Mouse (Mus musculus) embryonic facial prominence, embryonic 10.5 days (tissue): ENCODE results near the gene Acbd7. TPM values are rescaled to one million over a fixed set of nuclear protein-coding genes. Genes with fewer than 3 reads are reported as not detected.

Experiments
- DNase-seq: peaks from one replicate; pipeline ENCODE4 v3.0.0-alpha.2; 2017; ENCODE audit warnings: low spot score
- H3K27ac ChIP-seq: fragments of 300-500 bp; sonication (generic); replicated peaks from 2 replicates; pipeline ENCODE4 v1.5.1; 2016; ENCODE audit warnings: mild to moderate bottlenecking
- H3K27me3 ChIP-seq: fragments of 300-500 bp; sonication (generic); replicated peaks from 2 replicates; pipeline ENCODE4 v1.6.1; 2016; ENCODE audit warnings: low read depth, mild to moderate bottlenecking; ENCODE audit not compliant: poor library complexity, severe bottlenecking
- H3K36me3 ChIP-seq: fragments of 300-500 bp; sonication (generic); replicated peaks from 2 replicates; pipeline ENCODE4 v1.6.1; 2016; ENCODE audit warnings: mild to moderate bottlenecking, moderate library complexity
- H3K4me1 ChIP-seq: fragments of 300-500 bp; sonication (generic); 2 replicates; pipeline ENCODE4 v1.6.1; 2016
- H3K4me3 ChIP-seq: fragments of 300-500 bp; sonication (generic); 2 replicates; pipeline ENCODE4 v1.5.1; 2016; ENCODE audit warnings: mild to moderate bottlenecking, moderate library complexity
- H3K9me3 ChIP-seq: fragments of 300-500 bp; sonication (generic); 2 replicates; pipeline ENCODE4 v1.6.1; 2016; ENCODE audit warnings: mild to moderate bottlenecking
- WGBS: fragments of 180-500 bp; shearing (Covaris S2); methylation state at CpG from one replicate; pipeline ENCODE4 v1.1.7; 2016; 5-methylcytosine and 5-hydroxymethylcytosine counted together
- polyA plus RNA-seq: library from polyadenylated mRNA; unstranded; fragments of >200 nt; fragmentation: Nextera tagmentation; extraction: Ambion mirVana; gene quantifications from 2 replicates; pipeline ENCODE4 v1.2.1, GENCODE M21; 2016

Gene Acbd7
- polyA plus RNA-seq, result 0.31 and 0.41 TPM in 2 replicates

- WGBS, result 5% methylated on average over 20 of the region's 20 CpGs
- Histone ChIP-seq H3K9me3 (no peaks in the 10 kb centered on the region), H3K27ac (no peak within 1 kb of the TSS), H3K36me3 (no peaks in the 10 kb centered on the region), H3K4me3 (peak within 1 kb of the TSS; percentile 46), H3K4me1 (peaks cover 19% of the 10 kb centered on the region), H3K27me3 (peaks cover 20% of the 10 kb centered on the region)
- DNase-seq, result peak; percentile 61
Observed at GRCm38 (mm10) chr2:3335611-3336301, at the start of gene Acbd7. TSS of gene Acbd7 (plus strand) at chr2:3336168.

- no peak for DNase-seq
- peaks cover 3% of the 10 kb centered on the region; the same call in 1 of the 2 replicates for H3K9me3 ChIP-seq
- H3K27me3 ChIP-seq, result no peaks in the 10 kb centered on the region
- H3K4me1 ChIP-seq, result peaks cover 16% of the 10 kb centered on the region
- H3K27ac ChIP-seq, result no peak overlapping the region
- H3K4me3 ChIP-seq, result no peak overlapping the region
- H3K36me3 ChIP-seq, result no peaks in the 10 kb centered on the region
- WGBS, result 88% methylated on average over 2 of the region's 2 CpGs
Observed at GRCm38 (mm10) chr2:3286243-3286642, 49.7 kb upstream of the Acbd7 start.

DNA sequence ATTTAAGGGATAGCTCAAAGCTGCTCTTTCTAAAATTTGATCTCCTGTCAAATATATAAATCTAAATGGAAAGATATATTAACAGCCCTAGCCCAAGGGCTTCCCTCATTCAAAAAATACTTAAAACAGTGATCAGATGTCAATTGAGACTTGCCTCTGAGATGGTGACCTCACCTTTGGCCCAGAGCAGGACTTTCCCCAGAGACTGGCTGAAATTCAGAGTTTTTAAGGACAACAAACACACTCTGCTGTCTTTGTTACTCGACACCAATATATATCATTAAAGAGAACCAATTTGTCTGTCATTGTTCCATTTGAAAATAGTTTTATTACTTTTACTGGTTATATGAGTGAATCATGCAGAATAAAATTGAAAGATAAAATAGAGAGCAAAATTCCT, 46.4 kb upstream of the Acbd7 start:
- no peak overlapping the region for H3K4me3 ChIP-seq
- no peaks in the 10 kb centered on the region for H3K36me3 ChIP-seq
- no peak for DNase-seq
- H3K27ac ChIP-seq, result no peak overlapping the region
- no peaks in the 10 kb centered on the region for H3K27me3 ChIP-seq
- peaks cover 9% of the 10 kb centered on the region for H3K4me1 ChIP-seq
- H3K9me3 ChIP-seq, result no peaks in the 10 kb centered on the region
- 73% methylated on average over 1 of the region's 1 CpGs for WGBS

- Histone ChIP-seq H3K4me3 (no peak overlapping the region), H3K9me3 (no peaks in the 10 kb centered on the region), H3K4me1 (no peaks in the 10 kb centered on the region), H3K27me3 (no peaks in the 10 kb centered on the region), H3K27ac (no peak overlapping the region), H3K36me3 (no peaks in the 10 kb centered on the region)
- 92% methylated on average over 1 of the region's 1 CpGs for WGBS
- DNase-seq, result no peak
Observed at GRCm38 (mm10) chr2:3292170-3292569, 43.8 kb upstream of the Acbd7 start.

- no peak for DNase-seq
- WGBS, result 96% methylated on average over 7 of the region's 7 CpGs
- H3K36me3 ChIP-seq, result no peaks in the 10 kb centered on the region
- no peaks in the 10 kb centered on the region for H3K9me3 ChIP-seq
- no peak overlapping the region for H3K4me3 ChIP-seq
- no peaks in the 10 kb centered on the region for H3K27me3 ChIP-seq
- H3K27ac ChIP-seq, result no peak overlapping the region
- H3K4me1 ChIP-seq, result no peaks in the 10 kb centered on the region
Observed at GRCm38 (mm10) chr2:3295826-3296225, 40.1 kb upstream of the Acbd7 start.

DNA sequence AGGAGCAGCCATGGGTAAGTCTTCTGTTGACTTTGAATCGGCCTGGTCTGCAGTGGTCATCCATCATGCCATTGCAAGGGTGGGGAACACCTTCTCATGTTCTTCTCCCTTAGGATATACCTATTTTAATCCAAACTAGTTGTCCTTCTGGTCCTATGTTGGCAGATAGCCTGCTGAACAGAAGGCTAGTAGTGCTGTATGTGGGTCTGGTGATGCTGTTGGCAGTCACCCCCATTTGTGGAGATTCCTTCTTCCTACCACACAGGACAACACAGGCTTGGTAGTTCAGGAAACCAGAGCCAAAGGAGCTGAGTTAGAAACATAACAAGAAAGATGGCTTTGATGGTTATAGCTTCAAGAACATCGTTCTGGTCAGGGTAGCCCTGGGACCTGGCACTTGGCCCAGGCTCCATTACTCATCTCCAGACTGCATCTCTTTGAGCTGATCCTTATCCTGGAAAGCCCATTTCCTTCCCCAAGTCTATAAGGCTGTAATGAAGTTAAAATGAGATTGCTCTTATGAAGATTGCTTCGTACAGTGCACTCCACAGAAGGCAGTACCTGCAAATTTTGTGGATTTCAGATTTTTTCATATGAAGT, 30.4 kb upstream of the Acbd7 start:
- Histone ChIP-seq H3K9me3 (no peaks in the 10 kb centered on the region), H3K4me1 (no peaks in the 10 kb centered on the region)
- WGBS, result 90% methylated on average over 3 of the region's 3 CpGs

DNA sequence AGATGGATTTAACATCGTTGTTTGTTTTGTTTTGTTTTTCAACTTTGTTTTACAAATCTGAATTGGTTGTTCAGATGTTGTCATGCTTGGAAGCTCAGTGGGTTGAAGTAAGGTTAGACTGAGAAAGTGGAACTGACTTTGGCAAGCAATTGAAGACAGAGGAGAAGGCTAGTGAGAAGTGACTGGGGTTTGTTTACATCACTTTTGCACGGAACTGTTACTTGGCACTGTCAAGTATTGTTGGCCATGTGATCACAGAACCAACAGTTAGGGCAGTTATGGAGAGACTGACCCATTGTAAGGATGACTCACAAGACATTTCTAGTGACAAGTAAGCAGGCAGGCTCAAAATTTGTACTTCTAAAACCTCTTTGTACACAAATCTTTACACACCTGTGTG, 12.8 kb upstream of the Acbd7 start:
- peaks cover 72% of the 10 kb centered on the region for H3K36me3 ChIP-seq
- 0 out of 2 replicates have a peak, but pooled peaks cover 5% of the 10 kb centered on the region for H3K9me3 ChIP-seq
- no peak overlapping the region for H3K27ac ChIP-seq
- no peak overlapping the region for H3K4me3 ChIP-seq
- no peaks in the 10 kb centered on the region for H3K4me1 ChIP-seq
- no peak for DNase-seq
- no peaks in the 10 kb centered on the region for H3K27me3 ChIP-seq
- 90% methylated on average over 2 of the region's 2 CpGs for WGBS

More for the DNA sequence above, 30.4 kb upstream of the Acbd7 start:
- Histone ChIP-seq H3K4me3 (no peak overlapping the region), H3K27ac (no peak overlapping the region), H3K27me3 (no peaks in the 10 kb centered on the region), H3K36me3 (peaks cover 24% of the 10 kb centered on the region)
- no peak for DNase-seq

DNA sequence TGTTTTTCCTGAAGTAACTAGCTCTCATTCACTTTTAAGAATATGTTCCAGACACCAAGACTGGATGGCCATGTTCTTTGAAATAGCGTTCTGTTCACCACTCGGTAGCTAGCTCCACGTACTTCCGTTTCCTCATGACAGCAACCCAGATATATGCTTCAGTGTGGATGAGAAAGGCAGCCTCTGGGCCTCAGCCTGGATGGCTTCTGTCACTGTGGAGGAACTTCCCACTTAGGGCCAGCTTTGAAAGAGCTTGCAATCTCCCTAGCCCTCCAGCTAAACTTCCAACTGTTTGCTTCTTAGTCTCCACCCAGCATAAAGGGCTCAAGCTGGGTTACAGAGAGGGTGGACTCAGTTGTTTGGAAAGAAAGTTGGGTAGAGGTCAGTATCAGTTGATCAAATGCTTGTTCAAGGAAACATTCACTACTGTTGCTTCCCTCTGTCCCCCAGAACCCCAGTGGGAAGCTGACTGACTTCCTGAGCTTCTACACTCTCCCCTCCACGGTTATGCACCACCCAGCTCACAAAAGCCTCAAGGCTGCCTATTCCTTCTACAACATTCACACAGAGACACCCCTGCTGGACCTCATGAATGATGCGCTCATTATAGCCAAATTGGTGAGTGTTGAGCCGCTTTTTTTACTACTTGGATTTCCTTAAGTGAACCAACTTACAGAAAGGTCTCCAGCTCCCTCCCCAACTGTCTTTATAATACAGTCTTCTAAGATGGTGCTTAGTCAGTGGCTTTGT, 11.4 kb upstream of the Acbd7 start:
- no peak overlapping the region for H3K4me3 ChIP-seq
- 0 out of 2 replicates have a peak, but pooled peaks cover 5% of the 10 kb centered on the region for H3K9me3 ChIP-seq
- 92% methylated on average over 7 of the region's 7 CpGs for WGBS
- no peaks in the 10 kb centered on the region for H3K27me3 ChIP-seq
- H3K36me3 ChIP-seq, result peaks cover 72% of the 10 kb centered on the region
- no peak for DNase-seq
- H3K27ac ChIP-seq, result no peak overlapping the region
- no peaks in the 10 kb centered on the region for H3K4me1 ChIP-seq

GRCm38 (mm10) chr2:3326547-3326946, 9.4 kb upstream of the Acbd7 start:
- H3K36me3 ChIP-seq, result peaks cover 75% of the 10 kb centered on the region
- H3K27me3 ChIP-seq, result no peaks in the 10 kb centered on the region
- H3K4me1 ChIP-seq, result peaks cover 9% of the 10 kb centered on the region
- 0 out of 2 replicates have a peak, but pooled peaks cover 5% of the 10 kb centered on the region for H3K9me3 ChIP-seq
- H3K27ac ChIP-seq, result no peak overlapping the region
- 98% methylated on average over 1 of the region's 1 CpGs for WGBS
- DNase-seq, result no peak
- H3K4me3 ChIP-seq, result no peak overlapping the region

GRCm38 (mm10) chr2:3327351-3327750, 8.6 kb upstream of the Acbd7 start:
- no peak overlapping the region for H3K4me3 ChIP-seq
- H3K9me3 ChIP-seq, result 0 out of 2 replicates have a peak, but pooled peaks cover 5% of the 10 kb centered on the region
- no peak overlapping the region for H3K27ac ChIP-seq
- H3K36me3 ChIP-seq, result peaks cover 71% of the 10 kb centered on the region
- DNase-seq, result peak; percentile 32
- 33% methylated on average over 1 of the region's 1 CpGs for WGBS
- H3K27me3 ChIP-seq, result no peaks in the 10 kb centered on the region
- H3K4me1 ChIP-seq, result peaks cover 13% of the 10 kb centered on the region

DNA sequence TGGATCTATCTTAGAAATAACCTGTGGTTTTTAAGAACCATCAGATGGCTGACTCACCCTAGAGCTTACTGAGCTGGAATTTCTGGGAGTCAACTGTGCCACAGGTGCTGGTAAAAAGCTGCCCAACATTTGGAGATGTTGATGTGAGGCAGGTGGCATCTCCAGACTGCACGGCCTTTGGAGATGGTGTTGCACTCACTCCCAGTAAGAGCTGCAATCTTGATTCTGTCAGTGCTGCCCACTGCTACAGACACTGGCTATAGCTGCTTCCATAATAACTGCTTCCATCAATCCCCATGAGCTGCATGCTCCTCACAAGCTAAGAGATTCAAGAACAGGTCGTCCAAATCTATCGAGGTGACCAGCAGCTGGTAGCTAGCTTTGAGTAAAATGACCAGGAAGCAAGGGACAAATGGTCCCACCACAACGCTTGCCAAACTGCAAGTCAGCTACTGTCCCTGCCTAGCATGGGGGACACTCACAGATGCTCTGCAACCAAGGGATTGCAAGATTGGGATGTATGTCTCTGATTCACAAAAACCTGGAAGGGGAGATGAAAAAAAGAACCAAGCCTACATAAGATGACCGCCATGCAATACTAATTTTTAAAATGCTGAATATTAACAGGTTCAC, 4.8 kb upstream of the Acbd7 start:
- peaks cover 20% of the 10 kb centered on the region for H3K4me1 ChIP-seq
- 86% methylated on average over 5 of the region's 5 CpGs for WGBS
- H3K9me3 ChIP-seq, result no peaks in the 10 kb centered on the region
- no peak for DNase-seq
- peaks cover 7% of the 10 kb centered on the region for H3K27me3 ChIP-seq
- no peak overlapping the region for H3K27ac ChIP-seq
- peak overlapping the region; percentile 79 for H3K4me3 ChIP-seq
- H3K36me3 ChIP-seq, result peaks cover 37% of the 10 kb centered on the region

DNA sequence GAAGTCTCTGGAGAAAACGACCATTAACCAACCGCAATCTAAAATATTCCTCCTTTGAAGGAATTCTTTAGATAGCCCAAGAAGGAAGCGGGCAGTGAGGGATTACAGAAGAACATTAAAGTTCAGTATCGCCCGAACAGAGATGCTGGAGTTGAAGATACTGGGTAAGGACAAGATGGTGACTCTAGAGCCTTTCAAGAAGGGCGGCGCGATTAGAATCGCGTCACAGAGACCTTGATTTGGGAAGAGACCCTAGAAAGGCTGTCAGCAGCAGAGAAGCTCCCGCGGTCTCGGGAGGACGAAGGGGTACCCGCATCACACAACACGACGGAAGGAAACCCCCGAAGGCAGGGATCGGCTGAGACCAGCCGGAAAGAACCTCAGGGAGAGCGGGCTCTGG, 3.9 kb upstream of the Acbd7 start:
- Histone ChIP-seq H3K27ac (peak overlapping the region; percentile 89), H3K4me1 (peaks cover 20% of the 10 kb centered on the region), H3K4me3 (peak overlapping the region; percentile 79), H3K36me3 (peaks cover 28% of the 10 kb centered on the region), H3K9me3 (no peaks in the 10 kb centered on the region), H3K27me3 (peaks cover 14% of the 10 kb centered on the region)
- no peak for DNase-seq
- WGBS, result 3% methylated on average over 21 of the region's 21 CpGs
